Mouse (Mus musculus) liver, postnatal 0 days (tissue): Measurements from ENCODE around the gene Cyth1. TPM values are rescaled to one million over a fixed set of nuclear protein-coding genes. Genes with fewer than 3 reads are reported as not detected.
A peak's percentile ranks its signal among the peaks of the same experiment; 100 is the strongest.

Source experiments
- ATAC-seq: fragments of 200-750 bp; cut with Nextera tagmentation; 2 replicates; pipeline ENCODE4 v1.8.0; 2017; ENCODE audit warnings: mild to moderate bottlenecking, moderate library complexity
- DNase-seq: peaks from one replicate; pipeline ENCODE4 v3.0.0-alpha.2; 2016
- H3K27ac ChIP-seq: fragments of 300-500 bp; sonication (generic); 2 replicates; pipeline ENCODE4 v1.5.1; 2014; ENCODE audit warnings: antibody characterized with exemption, moderate library complexity, mild to moderate bottlenecking, low read depth
- H3K27me3 ChIP-seq: fragments of 300-500 bp; sonication (generic); 2 replicates; pipeline ENCODE4 v1.6.1; 2014; ENCODE audit warnings: low read length, control low read depth, mixed read lengths; ENCODE audit not compliant: insufficient read depth
- H3K36me3 ChIP-seq: fragments of 300-500 bp; sonication (generic); replicated peaks from 2 replicates; pipeline ENCODE4 v1.6.1; 2014; ENCODE audit warnings: mild to moderate bottlenecking, control low read depth, low read length, moderate library complexity, mixed read lengths; ENCODE audit not compliant: insufficient read depth
- H3K4me1 ChIP-seq: fragments of 300-500 bp; sonication (generic); 2 replicates; pipeline ENCODE4 v1.6.1; 2014; ENCODE audit warnings: antibody characterized with exemption, mild to moderate bottlenecking, control low read depth; ENCODE audit not compliant: insufficient read depth
- H3K4me2 ChIP-seq: fragments of 300-500 bp; sonication (generic); 2 replicates; pipeline ENCODE4 v1.6.1; 2014; ENCODE audit warnings: low read depth, mild to moderate bottlenecking, low read length, moderate library complexity, mixed read lengths
- H3K4me3 ChIP-seq: fragments of 300-500 bp; sonication (generic); 2 replicates; pipeline ENCODE4 v1.5.1; 2014; ENCODE audit warnings: low read depth, low read length
- H3K9ac ChIP-seq: fragments of 300-500 bp; sonication (generic); replicated peaks from 2 replicates; pipeline ENCODE4 v1.6.1; 2014; ENCODE audit warnings: mild to moderate bottlenecking, moderate library complexity
- H3K9me3 ChIP-seq: fragments of 300-500 bp; sonication (generic); 2 replicates; pipeline ENCODE4 v1.6.1; 2016; ENCODE audit warnings: mild to moderate bottlenecking, control low read depth, low read length, mixed read lengths
- CTCF ChIP-seq: sonication (generic); IDR thresholded peaks from 2 replicates; pipeline ENCODE4 v1.5.1; 2016; ENCODE audit warnings: antibody characterized with exemption, low read depth
- EP300 ChIP-seq: IDR thresholded peaks from 2 replicates; pipeline ENCODE4 v1.6.1; 2016; ENCODE audit warnings: antibody characterized with exemption, low read depth, mild to moderate bottlenecking
- WGBS: fragments of 180-500 bp; shearing (Covaris S2); extraction: QIAGEN DNeasy Blood & Tissue Kit; methylation state at CpG from one replicate; pipeline ENCODE4 v1.1.7; 2014; ENCODE audit not compliant: insufficient replicate concordance; 5-methylcytosine and 5-hydroxymethylcytosine counted together
- polyA plus RNA-seq: library from polyadenylated mRNA; unstranded; fragments of >200 nt; fragmentation: Nextera tagmentation; extraction: Ambion mirVana; gene quantifications from 2 replicates; pipeline ENCODE4 v1.2.1, GENCODE M21; 2015

Cyth1 gene
- polyA plus RNA-seq, 1 experiment from 2014 or later, result 7.0 TPM

- no peaks in the 10 kb centered on the region for H3K4me1 ChIP-seq
- DNase-seq, result no peak
- H3K27me3 ChIP-seq, result no peaks in the 10 kb centered on the region
- peaks cover 67% of the 10 kb centered on the region for H3K36me3 ChIP-seq
- no peak overlapping the region for H3K4me3 ChIP-seq
- TF ChIP-seq EP300 (no peak), CTCF (no peak)
- ATAC-seq, result no peak
- no peaks in the 10 kb centered on the region for H3K9me3 ChIP-seq
- 85% methylated on average over 7 of the region's 7 CpGs for WGBS
- no peak overlapping the region for H3K9ac ChIP-seq
- H3K4me2 ChIP-seq, result no peak overlapping the region
- H3K27ac ChIP-seq, result peak overlapping the region; percentile 11; the same call in 1 of the 2 replicates
Measured at GRCm38 (mm10) chr11:118276328-118276727, 27.9 kb upstream of the Cyth1 start.

GRCm38 (mm10) chr11:118275092-118275491 lies 26.7 kb upstream of the Cyth1 start:
- Histone ChIP-seq H3K27ac (no peak overlapping the region), H3K9ac (no peak overlapping the region), H3K4me3 (no peak overlapping the region), H3K4me1 (no peaks in the 10 kb centered on the region), H3K9me3 (no peaks in the 10 kb centered on the region), H3K4me2 (no peak overlapping the region), H3K36me3 (peaks cover 69% of the 10 kb centered on the region), H3K27me3 (no peaks in the 10 kb centered on the region)
- no peak for TF ChIP-seq CTCF
- TF ChIP-seq EP300, result no peak
- DNase-seq (peak; percentile 42), ATAC-seq (peak; percentile 50)
- 69% methylated on average over 9 of the region's 9 CpGs for WGBS

- H3K9ac ChIP-seq, result no peak overlapping the region
- no peak overlapping the region for H3K4me3 ChIP-seq
- H3K4me1 ChIP-seq, result no peaks in the 10 kb centered on the region
- H3K4me2 ChIP-seq, result no peak overlapping the region
- 91% methylated on average over 3 of the region's 3 CpGs for WGBS
- no peaks in the 10 kb centered on the region for H3K27me3 ChIP-seq
- no peaks in the 10 kb centered on the region for H3K9me3 ChIP-seq
- TF ChIP-seq CTCF (peak; percentile 54), EP300 (no peak)
- H3K36me3 ChIP-seq, result peaks cover 76% of the 10 kb centered on the region
- no peak overlapping the region for H3K27ac ChIP-seq
- no peak for ATAC-seq
- peak; percentile 35 for DNase-seq
Measured at GRCm38 (mm10) chr11:118269827-118270226, 21.4 kb upstream of the Cyth1 start.

GRCm38 (mm10) chr11:118266666-118267046 lies 18.3 kb upstream of the Cyth1 start:
- peak; percentile 42 for TF ChIP-seq CTCF
- no peak for TF ChIP-seq EP300
- Histone ChIP-seq H3K27ac (no peak overlapping the region), H3K9ac (no peak overlapping the region), H3K4me2 (no peak overlapping the region), H3K4me3 (no peak overlapping the region), H3K27me3 (no peaks in the 10 kb centered on the region), H3K4me1 (no peaks in the 10 kb centered on the region), H3K9me3 (no peaks in the 10 kb centered on the region), H3K36me3 (peaks cover 78% of the 10 kb centered on the region)
- WGBS, result 83% methylated on average over 7 of the region's 7 CpGs
- ATAC-seq (no peak), DNase-seq (no peak)

GRCm38 (mm10) chr11:118266044-118266665 lies 17.8 kb upstream of the Cyth1 start:
- no peaks in the 10 kb centered on the region for H3K9me3 ChIP-seq
- H3K36me3 ChIP-seq, result peaks cover 79% of the 10 kb centered on the region
- no peak for ATAC-seq
- no peak for DNase-seq
- TF ChIP-seq CTCF, result no peak
- TF ChIP-seq EP300, result no peak
- no peak overlapping the region for H3K4me3 ChIP-seq
- H3K27ac ChIP-seq, result no peak overlapping the region
- H3K4me2 ChIP-seq, result no peak overlapping the region
- 87% methylated on average over 10 of the region's 10 CpGs for WGBS
- no peaks in the 10 kb centered on the region for H3K27me3 ChIP-seq
- no peak overlapping the region for H3K9ac ChIP-seq
- no peaks in the 10 kb centered on the region for H3K4me1 ChIP-seq

GRCm38 (mm10) chr11:118265621-118266020 lies 17.2 kb upstream of the Cyth1 start:
- H3K9ac ChIP-seq, result no peak overlapping the region
- no peaks in the 10 kb centered on the region for H3K9me3 ChIP-seq
- ATAC-seq (peak; percentile 59), DNase-seq (no peak)
- no peak overlapping the region for H3K4me2 ChIP-seq
- TF ChIP-seq EP300 (no peak), CTCF (no peak)
- H3K36me3 ChIP-seq, result peaks cover 83% of the 10 kb centered on the region
- WGBS, result 72% methylated on average over 11 of the region's 11 CpGs
- H3K4me1 ChIP-seq, result no peaks in the 10 kb centered on the region
- H3K27ac ChIP-seq, result no peak overlapping the region
- H3K4me3 ChIP-seq, result no peak overlapping the region
- no peaks in the 10 kb centered on the region for H3K27me3 ChIP-seq
